Mouse (Mus musculus) embryonic facial prominence, embryonic 12.5 days (tissue): Measurements from ENCODE around the gene Prpf6. TPM values are rescaled to one million over a fixed set of nuclear protein-coding genes. Genes with fewer than 3 reads are reported as not detected.

Source experiments
- ATAC-seq: fragments of 200-750 bp; cut with Nextera tagmentation; 2 replicates; pipeline ENCODE4 v1.8.0; 2017; ENCODE audit not compliant: insufficient number of reproducible peaks, insufficient read depth, low FRiP score, low TSS enrichment
- H3K27ac ChIP-seq: fragments of 300-500 bp; sonication (generic); 2 replicates; pipeline ENCODE4 v1.5.1; 2016; ENCODE audit warnings: mild to moderate bottlenecking
- H3K27me3 ChIP-seq: fragments of 300-500 bp; sonication (generic); 2 replicates; pipeline ENCODE4 v1.6.1; 2016; ENCODE audit warnings: mild to moderate bottlenecking, moderate library complexity
- H3K36me3 ChIP-seq: fragments of 300-500 bp; sonication (generic); 2 replicates; pipeline ENCODE4 v1.6.1; 2016; ENCODE audit warnings: mild to moderate bottlenecking
- H3K4me1 ChIP-seq: fragments of 300-500 bp; sonication (generic); 2 replicates; pipeline ENCODE4 v1.6.1; 2016
- H3K4me2 ChIP-seq: fragments of 300-500 bp; sonication (generic); replicated peaks from 2 replicates; pipeline ENCODE4 v1.6.1; 2016; ENCODE audit warnings: mild to moderate bottlenecking, moderate library complexity
- H3K4me3 ChIP-seq: fragments of 300-500 bp; sonication (generic); 2 replicates; pipeline ENCODE4 v1.5.1; 2016; ENCODE audit warnings: mild to moderate bottlenecking
- H3K9ac ChIP-seq: fragments of 300-500 bp; sonication (generic); 2 replicates; pipeline ENCODE4 v1.6.1; 2016; ENCODE audit warnings: mild to moderate bottlenecking, moderate library complexity
- H3K9me3 ChIP-seq: fragments of 300-500 bp; sonication (generic); 2 replicates; pipeline ENCODE4 v1.6.1; 2016; ENCODE audit warnings: mild to moderate bottlenecking, moderate library complexity
- WGBS: fragments of 180-500 bp; shearing (Covaris S2); methylation state at CpG from one replicate; pipeline ENCODE4 v1.1.7; 2016; 5-methylcytosine and 5-hydroxymethylcytosine counted together
- polyA plus RNA-seq: library from polyadenylated mRNA; unstranded; fragments of >200 nt; fragmentation: Nextera tagmentation; extraction: Ambion mirVana; gene quantifications from 2 replicates; pipeline ENCODE4 v1.2.1, GENCODE M21; 2016

Gene Prpf6
- 74.4 and 74.8 TPM in 2 replicates for polyA plus RNA-seq

DNA sequence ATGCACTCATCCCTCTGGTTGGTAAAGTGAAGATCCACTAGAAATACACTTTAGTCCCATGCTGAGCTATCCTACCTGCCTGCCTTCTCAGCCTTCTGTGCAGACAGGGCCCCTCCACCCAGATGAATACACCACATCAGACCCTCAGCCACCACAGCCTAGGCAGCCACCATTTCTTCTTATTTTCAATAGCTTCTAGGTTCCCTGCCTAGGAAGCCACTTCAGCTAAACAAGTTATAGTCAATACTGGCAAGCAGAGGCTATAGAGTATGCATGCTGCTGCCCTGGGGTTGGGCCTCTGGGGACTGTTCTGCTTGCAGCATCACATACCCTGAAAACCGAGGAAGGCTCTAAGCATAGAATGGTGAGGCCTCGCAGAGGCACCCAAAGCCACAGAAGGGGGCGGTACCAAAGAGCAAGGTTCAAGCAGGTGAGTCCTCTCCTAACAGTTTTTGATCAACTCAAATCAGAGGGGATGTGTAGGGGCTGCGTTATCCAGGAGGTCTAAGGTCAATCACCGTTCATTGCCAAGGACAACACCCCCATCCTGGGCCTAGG is at the start of gene Prpf6:
Gene Prpf6, plus strand, starts transcription at position 341 of the 558 bp plus-strand sequence.
- H3K4me2 ChIP-seq, result peak within 1 kb of the TSS; percentile 77
- 8% methylated on average over 5 of the region's 5 CpGs for WGBS
- H3K27ac ChIP-seq, result peak within 1 kb of the TSS; percentile 84
- no peaks in the 10 kb centered on the region for H3K9me3 ChIP-seq
- ATAC-seq, result no peak
- H3K4me3 ChIP-seq, result peak within 1 kb of the TSS; percentile 97
- H3K4me1 ChIP-seq, result peaks cover 18% of the 10 kb centered on the region
- peaks cover 40% of the 10 kb centered on the region for H3K36me3 ChIP-seq
- H3K27me3 ChIP-seq, result no peaks in the 10 kb centered on the region
- peak within 1 kb of the TSS; percentile 94 for H3K9ac ChIP-seq

GRCm38 (mm10) chr2:181546142-181546541 is 45.5 kb upstream of the Prpf6 start:
- Histone ChIP-seq H3K27me3 (no peaks in the 10 kb centered on the region), H3K27ac (no peak overlapping the region), H3K4me2 (no peak overlapping the region), H3K9me3 (no peaks in the 10 kb centered on the region), H3K36me3 (peaks cover 52% of the 10 kb centered on the region), H3K9ac (no peak overlapping the region), H3K4me3 (no peak overlapping the region), H3K4me1 (no peaks in the 10 kb centered on the region)
- ATAC-seq, result no peak
- 94% methylated on average over 7 of the region's 7 CpGs for WGBS

DNA sequence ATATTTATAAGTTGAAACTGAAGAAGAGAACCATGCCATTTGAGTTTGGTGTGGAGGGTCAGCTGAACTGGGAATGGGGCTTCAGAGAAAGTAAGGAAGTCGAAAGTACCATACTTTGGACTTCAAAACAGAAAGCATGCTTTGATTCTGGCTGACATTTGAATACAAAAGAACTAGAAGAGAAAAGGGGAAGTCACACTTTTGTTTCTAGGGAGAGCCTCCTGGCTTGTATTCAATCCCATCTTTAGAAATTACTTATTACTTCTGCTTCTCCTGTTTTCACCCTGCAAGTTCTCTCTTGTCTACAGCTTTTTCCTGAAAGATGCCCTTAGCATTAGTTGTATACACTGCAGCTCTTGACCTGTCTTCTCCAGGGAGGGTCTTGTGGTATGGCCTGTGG is 43.4 kb upstream of the Prpf6 start:
- no peaks in the 10 kb centered on the region for H3K4me1 ChIP-seq
- no peak overlapping the region for H3K27ac ChIP-seq
- H3K27me3 ChIP-seq, result no peaks in the 10 kb centered on the region
- 81% methylated on average over 1 of the region's 1 CpGs for WGBS
- no peak for ATAC-seq
- no peak overlapping the region for H3K4me2 ChIP-seq
- H3K9me3 ChIP-seq, result no peaks in the 10 kb centered on the region
- H3K4me3 ChIP-seq, result no peak overlapping the region
- peaks cover 69% of the 10 kb centered on the region for H3K36me3 ChIP-seq
- no peak overlapping the region for H3K9ac ChIP-seq

GRCm38 (mm10) chr2:181548682-181549081 is 43.0 kb upstream of the Prpf6 start:
- no peaks in the 10 kb centered on the region for H3K27me3 ChIP-seq
- WGBS, result 86% methylated on average over 5 of the region's 5 CpGs
- no peaks in the 10 kb centered on the region for H3K4me1 ChIP-seq
- H3K36me3 ChIP-seq, result peaks cover 74% of the 10 kb centered on the region
- no peak overlapping the region for H3K4me3 ChIP-seq
- H3K27ac ChIP-seq, result no peak overlapping the region
- H3K9me3 ChIP-seq, result no peaks in the 10 kb centered on the region
- no peak overlapping the region for H3K9ac ChIP-seq
- H3K4me2 ChIP-seq, result no peak overlapping the region
- no peak for ATAC-seq

GRCm38 (mm10) chr2:181550233-181550632 is 41.4 kb upstream of the Prpf6 start:
- Histone ChIP-seq H3K9me3 (no peaks in the 10 kb centered on the region), H3K27ac (no peak overlapping the region), H3K4me2 (no peak overlapping the region), H3K4me1 (no peaks in the 10 kb centered on the region), H3K36me3 (peaks cover 80% of the 10 kb centered on the region), H3K4me3 (no peak overlapping the region), H3K27me3 (no peaks in the 10 kb centered on the region), H3K9ac (no peak overlapping the region)
- 88% methylated on average over 2 of the region's 2 CpGs for WGBS
- ATAC-seq, result no peak

DNA sequence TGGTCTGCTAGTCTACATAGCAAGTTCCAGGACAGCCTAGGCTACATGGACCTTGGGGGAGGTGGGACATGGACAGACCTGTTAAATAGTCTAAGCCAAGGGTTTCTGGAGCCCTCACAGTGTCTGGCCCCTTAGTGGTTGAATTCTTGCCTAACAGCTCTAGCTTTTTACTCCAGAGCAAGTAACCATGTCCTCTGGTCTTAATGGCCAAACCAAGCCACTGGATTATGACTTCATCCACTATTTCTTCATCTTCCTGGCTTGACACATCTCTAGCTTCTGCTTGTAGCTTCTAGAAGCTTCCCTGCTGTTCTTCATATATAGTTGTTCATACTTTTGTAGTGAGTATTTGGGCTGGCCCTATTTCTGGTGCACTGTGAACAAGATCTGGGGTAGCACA is 37.9 kb upstream of the Prpf6 start:
- H3K36me3 ChIP-seq, result peaks cover 55% of the 10 kb centered on the region
- H3K27me3 ChIP-seq, result no peaks in the 10 kb centered on the region
- no peak overlapping the region for H3K27ac ChIP-seq
- H3K9me3 ChIP-seq, result no peaks in the 10 kb centered on the region
- H3K4me3 ChIP-seq, result no peak overlapping the region
- ATAC-seq, result no peak
- H3K4me2 ChIP-seq, result no peak overlapping the region
- no peaks in the 10 kb centered on the region for H3K4me1 ChIP-seq
- H3K9ac ChIP-seq, result no peak overlapping the region

DNA sequence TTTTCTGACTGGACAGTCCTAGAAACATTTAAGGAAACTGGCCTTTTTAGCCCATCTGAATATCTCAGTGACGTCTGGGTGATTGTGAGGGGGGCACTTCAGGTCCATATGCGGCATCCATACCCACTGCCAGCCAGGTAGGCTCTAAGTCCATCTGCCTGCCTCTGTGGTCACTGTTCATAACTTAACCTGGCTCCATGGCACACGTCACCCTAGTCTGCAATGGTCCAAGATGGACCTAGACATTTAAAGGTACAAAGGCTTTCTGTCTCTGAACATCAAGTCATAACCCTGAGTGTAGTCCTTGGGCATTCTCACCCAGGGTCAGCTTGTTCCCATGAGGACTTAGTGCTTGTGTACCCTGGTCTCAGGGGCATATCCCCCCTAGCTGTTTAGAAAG is 24.3 kb upstream of the Prpf6 start:
- H3K4me1 ChIP-seq, result no peaks in the 10 kb centered on the region
- WGBS, result 80% methylated on average over 3 of the region's 3 CpGs
- no peak overlapping the region for H3K27ac ChIP-seq
- no peaks in the 10 kb centered on the region for H3K36me3 ChIP-seq
- H3K4me2 ChIP-seq, result no peak overlapping the region
- no peak overlapping the region for H3K9ac ChIP-seq
- H3K9me3 ChIP-seq, result no peaks in the 10 kb centered on the region
- no peak for ATAC-seq
- H3K4me3 ChIP-seq, result no peak overlapping the region
- no peaks in the 10 kb centered on the region for H3K27me3 ChIP-seq

DNA sequence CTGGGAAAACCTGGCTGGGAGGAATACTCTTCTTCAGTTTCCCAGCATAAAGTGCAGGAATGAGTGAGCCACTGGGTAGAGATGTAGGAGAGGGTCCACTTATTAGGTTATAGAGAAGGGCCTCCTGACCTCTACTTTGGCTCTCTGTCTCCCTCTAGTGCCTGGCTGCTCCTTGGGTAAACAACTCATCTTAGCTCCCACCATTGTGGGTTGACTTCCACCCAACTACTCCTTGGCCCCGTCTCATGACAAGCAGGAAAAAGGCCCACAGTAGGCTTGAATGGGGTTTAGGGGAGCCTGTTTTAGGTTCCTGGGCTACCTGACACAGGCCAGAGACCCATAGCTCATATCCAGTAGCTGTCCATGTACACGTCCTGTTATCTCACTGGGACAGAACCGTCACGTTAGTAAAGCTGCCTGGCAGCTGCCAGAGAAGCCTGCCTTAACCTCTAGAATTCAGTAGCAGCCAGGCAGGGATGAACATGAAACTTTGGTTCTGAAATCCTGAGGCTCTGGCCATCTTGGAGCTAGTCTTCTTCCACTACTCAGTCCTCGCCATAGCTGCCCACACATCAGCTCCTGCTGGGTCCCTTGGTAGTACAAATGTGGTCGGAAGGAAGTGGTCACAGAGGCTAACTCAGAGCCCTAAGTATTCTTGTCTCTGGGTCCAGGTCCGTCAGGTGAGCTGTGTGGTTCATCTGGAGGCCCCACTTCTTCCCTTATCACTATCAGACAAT is 23.2 kb upstream of the Prpf6 start:
- ATAC-seq, result no peak
- 76% methylated on average over 7 of the region's 7 CpGs for WGBS
- Histone ChIP-seq H3K27ac (no peak overlapping the region), H3K36me3 (peaks cover 6% of the 10 kb centered on the region; the same call in 1 of the 2 replicates), H3K4me1 (no peaks in the 10 kb centered on the region), H3K4me3 (no peak overlapping the region), H3K9ac (no peak overlapping the region), H3K27me3 (no peaks in the 10 kb centered on the region), H3K9me3 (no peaks in the 10 kb centered on the region), H3K4me2 (no peak overlapping the region)

DNA sequence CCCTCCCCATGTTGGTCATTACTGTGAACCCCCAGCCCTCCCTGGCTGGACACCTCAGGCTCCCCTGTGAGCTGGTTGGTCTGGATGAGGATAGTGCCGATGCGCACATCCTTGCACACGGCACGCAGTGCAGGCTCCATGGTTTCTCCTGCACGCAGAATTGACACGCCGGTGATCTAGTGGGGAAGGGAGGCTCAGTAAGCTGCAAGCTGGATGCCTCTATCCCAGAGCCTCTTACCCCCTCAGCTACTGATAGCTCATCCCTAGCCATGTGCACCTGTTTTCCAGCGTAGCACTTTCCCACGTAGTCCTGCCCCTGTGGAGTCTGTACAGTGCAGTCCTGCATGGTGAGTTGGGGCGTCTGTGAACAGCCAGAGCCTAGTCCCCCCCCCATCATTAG is 21.8 kb upstream of the Prpf6 start:
- no peaks in the 10 kb centered on the region for H3K27me3 ChIP-seq
- ATAC-seq, result no peak
- WGBS, result 91% methylated on average over 10 of the region's 10 CpGs

GRCm38 (mm10) chr2:181570375-181570774 is 21.3 kb upstream of the Prpf6 start:
- Histone ChIP-seq H3K4me3 (no peak overlapping the region), H3K4me2 (no peak overlapping the region), H3K27me3 (no peaks in the 10 kb centered on the region), H3K9me3 (no peaks in the 10 kb centered on the region), H3K4me1 (no peaks in the 10 kb centered on the region), H3K27ac (no peak overlapping the region), H3K36me3 (peaks cover 7% of the 10 kb centered on the region; the same call in 1 of the 2 replicates), H3K9ac (no peak overlapping the region)
- ATAC-seq, result no peak
- whole genome bisulfite sequencing, result 84% methylated on average over 8 of the region's 8 CpGs

More for the DNA sequence above, 21.8 kb upstream of the Prpf6 start:
- Histone ChIP-seq H3K9me3 (no peaks in the 10 kb centered on the region), H3K27ac (no peak overlapping the region), H3K36me3 (peaks cover 7% of the 10 kb centered on the region; the same call in 1 of the 2 replicates), H3K9ac (no peak overlapping the region), H3K4me3 (no peak overlapping the region), H3K4me2 (no peak overlapping the region), H3K4me1 (no peaks in the 10 kb centered on the region)

- H3K36me3 ChIP-seq, result peaks cover 7% of the 10 kb centered on the region; the same call in 1 of the 2 replicates
- H3K27ac ChIP-seq, result no peak overlapping the region
- H3K4me1 ChIP-seq, result no peaks in the 10 kb centered on the region
- no peak overlapping the region for H3K9ac ChIP-seq
- no peak overlapping the region for H3K4me2 ChIP-seq
- no peak for ATAC-seq
- no peaks in the 10 kb centered on the region for H3K9me3 ChIP-seq
- H3K4me3 ChIP-seq, result no peak overlapping the region
- WGBS, result 63% methylated on average over 6 of the region's 6 CpGs
- no peaks in the 10 kb centered on the region for H3K27me3 ChIP-seq
These were observed 20.6 kb upstream of the Prpf6 start for GRCm38 (mm10) chr2:181570921-181571595.
